Mouse (Mus musculus): ENCODE data around the gene Gm4969. TPM values are rescaled to one million over a fixed set of nuclear protein-coding genes. Genes with fewer than 3 reads are reported as not detected.

The Gm4969 gene
- total and polyA plus RNA-seq, 3 experiments, result not detected

DNA sequence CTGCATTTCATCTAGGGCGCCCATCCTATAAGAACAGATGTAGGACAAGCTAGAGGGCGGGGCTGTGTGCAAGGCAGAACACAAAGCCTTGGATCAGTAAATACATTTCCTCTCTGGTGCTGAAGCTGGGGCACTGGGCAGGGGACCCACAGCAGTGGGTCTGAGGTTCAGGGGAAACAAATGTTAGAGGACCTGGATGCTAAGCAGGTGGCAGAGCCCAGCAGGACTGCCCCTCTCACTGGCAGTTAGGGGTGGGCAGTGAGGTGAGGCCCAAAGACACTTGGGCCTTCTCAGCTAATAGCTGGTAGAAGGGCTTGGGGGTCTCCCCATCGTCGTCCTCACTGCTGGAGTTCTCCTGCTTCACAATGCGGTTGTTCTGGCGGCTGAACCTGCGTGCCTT is 19.4 kb downstream of the Gm4969 start:
- Histone ChIP-seq H3K4me1 (ENCODE audit: control insufficient read depth in 1 of 2, insufficient read depth in 2 of 2, low read length in 2 of 2) (peaks cover 0 to 10% of the 10 kb centered on the region in 2 experiments; a peak in 3 of 4 replicates), H3K27ac (ENCODE audit: control insufficient read depth, low read depth, low read length) (no peak overlapping the region)

DNA sequence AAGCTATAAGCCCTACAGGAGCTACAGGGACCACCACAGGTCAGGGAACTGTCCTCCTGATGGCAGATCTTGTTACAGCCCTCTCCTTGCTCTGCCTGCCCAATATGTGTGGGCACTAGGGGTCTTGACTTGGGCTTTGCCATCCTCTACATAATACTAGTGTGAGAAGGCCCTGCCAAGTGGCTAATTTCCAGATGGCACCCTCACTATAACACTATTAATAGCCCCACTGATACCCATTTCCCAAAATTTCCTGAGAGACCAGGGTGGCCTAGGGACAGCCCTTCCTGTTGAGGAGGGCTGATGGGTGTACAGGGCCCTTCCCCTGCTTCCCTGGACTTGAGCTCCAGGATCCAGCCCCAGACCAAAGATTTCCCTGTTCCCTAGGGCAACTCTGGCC is 20.3 kb downstream of the Gm4969 start:
- H3K4me1 ChIP-seq (ENCODE audit: control insufficient read depth in 1 of 2, insufficient read depth in 2 of 2, low read length in 2 of 2), result peaks cover 0 to 9% of the 10 kb centered on the region in 2 experiments; a peak in 3 of 4 replicates

More for the DNA sequence above, 19.4 kb downstream of the Gm4969 start:
- no peaks in the 10 kb centered on the region for H3K36me3 ChIP-seq (ENCODE audit: control insufficient read depth in 1 of 2, insufficient read depth in 2 of 2, low read length in 2 of 2)
- peaks cover 8% of the 10 kb centered on the region; the same call in 1 of the 2 replicates for H3K79me2 ChIP-seq (ENCODE audit: control insufficient read depth, insufficient read depth, low read length, poor library complexity)
- no peak overlapping the region for H3K4me3 ChIP-seq (ENCODE audit: control insufficient read depth in 1 of 2, insufficient read depth in 1 of 2, low read depth in 2 of 2, low read length in 2 of 2)
- H3K9ac ChIP-seq (ENCODE audit: control insufficient read depth, low read depth, low read length, poor library complexity, severe bottlenecking), result no peak overlapping the region
- no peak for DNase-seq (ENCODE audit: low read depth, low spot score)
- no peak for TF ChIP-seq E2F4 (IDR thresholded peaks at IDR 0.05; ENCODE audit: borderline replicate concordance, low read depth, low read length)
- no peaks in the 10 kb centered on the region for H3K9me3 ChIP-seq (replicated peaks; ENCODE audit: insufficient read depth, low read length)
- H3K27me3 ChIP-seq (ENCODE audit: control insufficient read depth in 1 of 2, insufficient read depth in 2 of 2, low read length in 2 of 2), result no peaks in the 10 kb centered on the region

DNA sequence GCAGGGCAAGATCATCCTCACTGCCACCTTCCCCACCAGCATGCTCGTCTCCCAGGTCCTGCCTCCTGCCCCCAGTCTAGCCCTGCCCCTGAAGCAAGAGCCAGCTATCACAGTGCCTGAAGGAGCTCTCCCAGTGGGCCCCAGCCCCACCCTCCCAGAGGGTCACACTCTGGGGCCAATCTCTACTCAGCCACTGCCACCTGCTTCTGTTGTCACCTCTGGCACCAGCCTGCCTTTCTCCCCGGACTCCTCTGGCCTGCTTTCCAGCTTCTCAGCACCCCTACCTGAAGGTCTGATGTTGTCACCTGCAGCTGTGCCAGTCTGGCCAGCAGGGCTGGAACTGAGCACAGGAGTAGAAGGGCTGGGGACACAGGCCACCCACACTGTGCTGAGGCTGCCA is 21.0 kb downstream of the Gm4969 start:
- H3K79me2 ChIP-seq (ENCODE audit: control insufficient read depth, insufficient read depth, low read length, poor library complexity), result peaks cover 8% of the 10 kb centered on the region; the same call in 1 of the 2 replicates
- peaks cover 0 to 9% of the 10 kb centered on the region in 2 experiments; a peak in 3 of 4 replicates for H3K4me1 ChIP-seq (ENCODE audit: control insufficient read depth in 1 of 2, insufficient read depth in 2 of 2, low read length in 2 of 2)
- H3K27ac ChIP-seq (ENCODE audit: control insufficient read depth, low read depth, low read length), result no peak overlapping the region
- no peaks in the 10 kb centered on the region for H3K36me3 ChIP-seq (ENCODE audit: control insufficient read depth in 1 of 2, insufficient read depth in 2 of 2, low read length in 2 of 2)
- H3K9me3 ChIP-seq (replicated peaks; ENCODE audit: insufficient read depth, low read length), result no peaks in the 10 kb centered on the region
- DNase-seq (ENCODE audit: low read depth, low spot score), result no peak
- H3K9ac ChIP-seq (ENCODE audit: control insufficient read depth, low read depth, low read length, poor library complexity, severe bottlenecking), result no peak overlapping the region
- TF ChIP-seq TCF12 (IDR thresholded peaks at IDR 0.05; ENCODE audit: low read depth, low read length), result no peak
- no peak for TF ChIP-seq GATA1 (IDR thresholded peaks at IDR 0.05; ENCODE audit: low read depth, low read length)
- TF ChIP-seq MAX (IDR thresholded peaks at IDR 0.05; ENCODE audit: low read length), result no peak
- no peak for TF ChIP-seq USF2 (IDR thresholded peaks at IDR 0.05; ENCODE audit: borderline replicate concordance in 1 of 2, insufficient read depth in 1 of 2, low read depth in 1 of 2, low read length in 2 of 2)
- TF ChIP-seq ELF1 (IDR thresholded peaks at IDR 0.05; ENCODE audit: low read depth, low read length), result no peak
- TF ChIP-seq KAT2A (conservative IDR thresholded peaks at IDR 0.05; ENCODE audit: low read depth, low read length), result no peak
- TF ChIP-seq POLR2AphosphoS2 (IDR thresholded peaks at IDR 0.05; ENCODE audit: low read length), result no peak
- TF ChIP-seq UBTF (IDR thresholded peaks at IDR 0.05; ENCODE audit: borderline replicate concordance, insufficient read depth, low read depth, low read length), result no peak
- no peak for TF ChIP-seq NRF1 (IDR thresholded peaks at IDR 0.05; ENCODE audit: insufficient read depth, low read depth, low read length, poor library complexity, severe bottlenecking)
- no peak for TF ChIP-seq ETS1 (IDR thresholded peaks at IDR 0.05; ENCODE audit: low read depth, low read length)
- no peaks in the 10 kb centered on the region for H3K27me3 ChIP-seq (ENCODE audit: control insufficient read depth in 1 of 2, insufficient read depth in 2 of 2, low read length in 2 of 2)
- H3K4me3 ChIP-seq (ENCODE audit: control insufficient read depth in 1 of 2, insufficient read depth in 1 of 2, low read depth in 2 of 2, low read length in 2 of 2), result no peak overlapping the region

More for the DNA sequence above, 20.3 kb downstream of the Gm4969 start:
- Histone ChIP-seq H3K9ac (ENCODE audit: control insufficient read depth, low read depth, low read length, poor library complexity, severe bottlenecking) (no peak overlapping the region), H3K27ac (ENCODE audit: control insufficient read depth, low read depth, low read length) (no peak overlapping the region), H3K27me3 (ENCODE audit: control insufficient read depth in 1 of 2, insufficient read depth in 2 of 2, low read length in 2 of 2) (no peaks in the 10 kb centered on the region), H3K9me3 (replicated peaks; ENCODE audit: insufficient read depth, low read length) (no peaks in the 10 kb centered on the region), H3K4me3 (ENCODE audit: control insufficient read depth in 1 of 2, insufficient read depth in 1 of 2, low read depth in 2 of 2, low read length in 2 of 2) (no peak overlapping the region), H3K79me2 (ENCODE audit: control insufficient read depth, insufficient read depth, low read length, poor library complexity) (peaks cover 8% of the 10 kb centered on the region; the same call in 1 of the 2 replicates), H3K36me3 (ENCODE audit: control insufficient read depth in 1 of 2, insufficient read depth in 2 of 2, low read length in 2 of 2) (no peaks in the 10 kb centered on the region)
- DNase-seq (ENCODE audit: low read depth, low spot score), result no peak
- TF ChIP-seq GATA1 (IDR thresholded peaks at IDR 0.05; ENCODE audit: low read depth, low read length) (no peak), ZNF384 (IDR thresholded peaks at IDR 0.05; ENCODE audit: low read depth, low read length) (no peak), MAFK (IDR thresholded peaks at IDR 0.05; ENCODE audit: borderline replicate concordance, low read depth, low read length) (no peak), ZMIZ1 (IDR thresholded peaks at IDR 0.05; ENCODE audit: low read depth, low read length) (no peak), RAD21 (IDR thresholded peaks at IDR 0.05; ENCODE audit: low read depth, low read length) (no peak), TAL1 (IDR thresholded peaks at IDR 0.05; ENCODE audit: low read length) (no peak), MYC (IDR thresholded peaks at IDR 0.05; ENCODE audit: low read depth, low read length) (no peak), CHD1 (IDR thresholded peaks at IDR 0.05; ENCODE audit: low read depth, low read length) (no peak), MXI1 (IDR thresholded peaks at IDR 0.05; ENCODE audit: low read depth, low read length) (no peak), POLR2A (IDR thresholded peaks at IDR 0.05; ENCODE audit: control insufficient read depth in 1 of 2, insufficient read depth in 1 of 2, low read depth in 1 of 2, low read length in 2 of 2, poor library complexity in 1 of 2) (no peak), ZC3H11A (IDR thresholded peaks at IDR 0.05; ENCODE audit: low read depth, low read length) (no peak), POLR2AphosphoS5 (IDR thresholded peaks at IDR 0.05; ENCODE audit: borderline replicate concordance, low read depth, low read length) (no peak), MYB (IDR thresholded peaks at IDR 0.05; ENCODE audit: low read depth, low read length) (no peak), MAZ (IDR thresholded peaks at IDR 0.05; ENCODE audit: low read depth, low read length) (no peak)
